In genomic region chrX:152221721-152222120, GRCm38 (mm10) we compare ENCODE assay signal across 15 mouse cellular contexts.
"Had no signal": no experiment of that assay in that cellular context is flagged by ENCODE, and none has a peak within 500 bp of the region (broad histone marks: within the 10 kb centered on the region; RNA-seq: fewer than 3 reads in every experiment).

No protein-coding gene starts in this region.

- H3K36me3 ChIP-seq: liver, embryonic 13.5 days; midbrain, embryonic 12.5 days; midbrain, embryonic 15.5 days; neural tube, embryonic 13.5 days had no signal

- DNase-seq: layer of hippocampus, postnatal 36 days; liver, embryonic 13.5 days; lung, embryonic 14.5 days; right cerebral cortex, postnatal 4 days; thymus, adult 2 months; thymus, postnatal 14 days; thymus, postnatal 4 days had no signal

- H3K4me3 ChIP-seq: left cerebral cortex, adult 2 months; liver, embryonic 13.5 days; midbrain, embryonic 12.5 days; midbrain, embryonic 15.5 days; myocyte; neural tube, embryonic 13.5 days had no signal

- H3K4me1 ChIP-seq: liver, embryonic 13.5 days; midbrain, embryonic 12.5 days; midbrain, embryonic 15.5 days; neural tube, embryonic 13.5 days had no signal

- H3K9me3 ChIP-seq: liver, embryonic 13.5 days; midbrain, embryonic 12.5 days; midbrain, embryonic 15.5 days; neural tube, embryonic 13.5 days had no signal

- H3K27ac ChIP-seq: kidney, postnatal 0 days; left cerebral cortex, adult 2 months; liver, embryonic 13.5 days; macrophage; midbrain, embryonic 12.5 days; midbrain, embryonic 15.5 days; neural tube, embryonic 13.5 days; stomach, postnatal 0 days had no signal
